Mouse (Mus musculus) CH12.LX (cell line): ENCODE results near the gene Notum. TPM values are rescaled to one million over a fixed set of nuclear protein-coding genes. Genes with fewer than 3 reads are reported as not detected.

Experiments used
- DNase-seq: peaks from one replicate; pipeline ENCODE4 v3.0.0-alpha.2; 2013; ENCODE audit errors: extremely low read depth
- H3K27ac ChIP-seq: 2 replicates; pipeline ENCODE4 v1.5.1; 2012; ENCODE audit warnings: low read depth, mild to moderate bottlenecking, control low read depth, moderate library complexity; ENCODE audit not compliant: insufficient read depth
- H3K27me3 ChIP-seq: replicated peaks from 2 replicates; pipeline ENCODE3; 2012; ENCODE audit warnings: inconsistent platforms
- H3K36me3 ChIP-seq, 2 experiments: replicated peaks in 1 of 2; 2 replicates each; pipeline versions ENCODE3 to v1.6.1; 2012; ENCODE audit warnings: inconsistent platforms in 1 of 2, low read length in 1 of 2, mild to moderate bottlenecking in 1 of 2, mixed read lengths in 1 of 2, moderate library complexity in 1 of 2; ENCODE audit not compliant: control insufficient read depth in 1 of 2, insufficient read depth in 1 of 2
- H3K4me1 ChIP-seq, 2 experiments: 2 replicates each; pipeline ENCODE4 v1.6.1; 2012; ENCODE audit warnings: inconsistent platforms in 1 of 2, moderate library complexity in 1 of 2; ENCODE audit not compliant: insufficient read depth in 2 of 2, control insufficient read depth in 1 of 2
- H3K4me2 ChIP-seq: 2 replicates; pipeline ENCODE4 v1.6.1; 2012; ENCODE audit warnings: low read depth, mild to moderate bottlenecking, control low read depth; ENCODE audit not compliant: poor library complexity, insufficient read depth, severe bottlenecking
- H3K4me3 ChIP-seq, 3 experiments: fragments of 150-350 bp in 1 of 3; sonication (generic) in 1 of 3; replicated peaks in 1 of 3; 2 replicates each; pipeline versions ENCODE3 to v1.5.1; 2011 to 2012; ENCODE audit warnings: low read depth in 2 of 3, low read length in 2 of 3, mild to moderate bottlenecking in 2 of 3, moderate library complexity in 2 of 3, control low read depth in 1 of 3, improper control_type of control experiment in 1 of 3, inconsistent platforms in 1 of 3, mixed read lengths in 1 of 3; ENCODE audit not compliant: poor library complexity in 1 of 3
- H3K79me2 ChIP-seq: replicated peaks from 2 replicates; pipeline ENCODE4 v1.6.1; 2012; ENCODE audit warnings: mild to moderate bottlenecking, moderate library complexity; ENCODE audit not compliant: control insufficient read depth, poor library complexity, insufficient read depth, severe bottlenecking; ENCODE audit errors: extremely low read depth
- H3K9ac ChIP-seq: 2 replicates; pipeline ENCODE4 v1.6.1; 2012; ENCODE audit warnings: low read depth, mild to moderate bottlenecking, control low read depth, moderate library complexity; ENCODE audit not compliant: insufficient read depth
- H3K9me3 ChIP-seq: replicated peaks from 2 replicates; pipeline ENCODE3; 2012; ENCODE audit warnings: low read length, inconsistent platforms, mixed read lengths
- BHLHE40 ChIP-seq: IDR thresholded peaks from 2 replicates; pipeline ENCODE4 v1.6.1; 2011; ENCODE audit warnings: mild to moderate bottlenecking, low read depth, low read length, improper control_type of control experiment
- CHD1 ChIP-seq: IDR thresholded peaks from 2 replicates; pipeline ENCODE4 v1.6.1; 2012; ENCODE audit warnings: low read depth, low read length, improper control_type of control experiment, inconsistent platforms
- CHD2 ChIP-seq: IDR thresholded peaks from 2 replicates; pipeline ENCODE4 v1.6.1; 2011; ENCODE audit warnings: low read length, improper control_type of control experiment
- CTCF ChIP-seq, 2 experiments: IDR thresholded peaks in 1 of 2; conservative IDR thresholded peaks in 1 of 2; 2 replicates each; pipeline ENCODE4 v1.5.1; 2011 to 2012; ENCODE audit warnings: low read depth in 2 of 2, low read length in 2 of 2, improper control_type of control experiment in 1 of 2, inconsistent platforms in 1 of 2, mild to moderate bottlenecking in 1 of 2, moderate library complexity in 1 of 2
- ELF1 ChIP-seq: IDR thresholded peaks from 2 replicates; pipeline ENCODE4 v1.6.1; 2014; ENCODE audit warnings: low read depth, mild to moderate bottlenecking, inconsistent platforms, low read length, improper control_type of control experiment
- GABPA ChIP-seq: IDR thresholded peaks from 2 replicates; pipeline ENCODE4 v1.6.1; 2012; ENCODE audit warnings: low read depth, low read length, improper control_type of control experiment, inconsistent platforms; ENCODE audit not compliant: insufficient replicate concordance
- HCFC1 ChIP-seq: IDR thresholded peaks from 2 replicates; pipeline ENCODE4 v1.6.1; 2012; ENCODE audit warnings: low read depth, mild to moderate bottlenecking, inconsistent platforms, low read length, improper control_type of control experiment
- IRF4 ChIP-seq: IDR thresholded peaks from 2 replicates; pipeline ENCODE4 v1.6.1; 2014; ENCODE audit warnings: low read depth, mild to moderate bottlenecking, inconsistent platforms, low read length, improper control_type of control experiment
- JUN ChIP-seq: IDR thresholded peaks from 2 replicates; pipeline ENCODE4 v1.6.1; 2011; ENCODE audit warnings: low read depth, mild to moderate bottlenecking, low read length, improper control_type of control experiment, moderate library complexity; ENCODE audit not compliant: insufficient read depth
- KAT2A ChIP-seq: IDR thresholded peaks from 2 replicates; pipeline ENCODE4 v1.6.1; 2012; ENCODE audit warnings: low read length, improper control_type of control experiment, inconsistent platforms; ENCODE audit not compliant: insufficient replicate concordance
- MAFK ChIP-seq: IDR thresholded peaks from 2 replicates; pipeline ENCODE4 v1.6.1; 2011; ENCODE audit warnings: low read length, improper control_type of control experiment; ENCODE audit not compliant: insufficient replicate concordance
- MAZ ChIP-seq: IDR thresholded peaks from 2 replicates; pipeline ENCODE4 v1.6.1; 2012; ENCODE audit warnings: low read depth, mild to moderate bottlenecking, inconsistent platforms, low read length, improper control_type of control experiment, moderate library complexity
- MEF2A ChIP-seq: IDR thresholded peaks from 2 replicates; pipeline ENCODE4 v1.6.1; 2014; ENCODE audit warnings: low read depth, mild to moderate bottlenecking, inconsistent platforms, low read length, improper control_type of control experiment, borderline replicate concordance
- MXI1 ChIP-seq: IDR thresholded peaks from 2 replicates; pipeline ENCODE4 v1.6.1; 2011; ENCODE audit warnings: mild to moderate bottlenecking, low read depth, low read length, improper control_type of control experiment
- MYC ChIP-seq: IDR thresholded peaks from 2 replicates; pipeline ENCODE4 v1.6.1; 2011; ENCODE audit warnings: low read depth, mild to moderate bottlenecking, improper control_type of control experiment, low read length
- POLR2A ChIP-seq: IDR thresholded peaks from 2 replicates; pipeline ENCODE4 v1.6.1; 2011; ENCODE audit warnings: low read depth, mild to moderate bottlenecking, improper control_type of control experiment, low read length
- POLR2AphosphoS2 ChIP-seq: IDR thresholded peaks from 2 replicates; pipeline ENCODE4 v1.6.1; 2011; ENCODE audit warnings: low read depth, low read length, improper control_type of control experiment
- RAD21 ChIP-seq: IDR thresholded peaks from 2 replicates; pipeline ENCODE4 v1.6.1; 2011; ENCODE audit warnings: low read depth, mild to moderate bottlenecking, low read length, improper control_type of control experiment, moderate library complexity
- SIN3A ChIP-seq: IDR thresholded peaks from 2 replicates; pipeline ENCODE4 v1.6.1; 2012; ENCODE audit warnings: low read length, improper control_type of control experiment, inconsistent platforms
- SMC3 ChIP-seq: IDR thresholded peaks from 2 replicates; pipeline ENCODE4 v1.6.1; 2011; ENCODE audit warnings: low read depth, low read length, improper control_type of control experiment
- TBP ChIP-seq: conservative IDR thresholded peaks from 2 replicates; pipeline ENCODE4 v1.6.1; 2011; ENCODE audit warnings: low read depth, low read length, improper control_type of control experiment
- UBTF ChIP-seq: IDR thresholded peaks from 2 replicates; pipeline ENCODE4 v1.6.1; 2012; ENCODE audit warnings: low read depth, mild to moderate bottlenecking, inconsistent platforms, low read length, improper control_type of control experiment, moderate library complexity
- USF1 ChIP-seq: IDR thresholded peaks from 2 replicates; pipeline ENCODE4 v1.6.1; 2014; ENCODE audit warnings: low read depth, mild to moderate bottlenecking, inconsistent platforms, low read length, improper control_type of control experiment
- USF2 ChIP-seq: conservative IDR thresholded peaks from 2 replicates; pipeline ENCODE4 v1.6.1; 2011; ENCODE audit warnings: low read depth, low read length, improper control_type of control experiment
- ZC3H11A ChIP-seq: IDR thresholded peaks from 2 replicates; pipeline ENCODE4 v1.6.1; 2012; ENCODE audit warnings: low read depth, mild to moderate bottlenecking, inconsistent platforms, low read length, improper control_type of control experiment
- ZKSCAN1 ChIP-seq: IDR thresholded peaks from 2 replicates; pipeline ENCODE4 v1.6.1; 2012; ENCODE audit warnings: low read depth, inconsistent platforms, low read length, improper control_type of control experiment, borderline replicate concordance
- ZMIZ1 ChIP-seq: IDR thresholded peaks from 2 replicates; pipeline ENCODE4 v1.6.1; 2012; ENCODE audit warnings: low read depth, mild to moderate bottlenecking, inconsistent platforms, low read length, improper control_type of control experiment
- dilution Hi-C: fragments of 300-500 bp; cut with MboI; formaldehyde crosslinking; loops from 2 replicates; pipeline ENCODE4 v1.14.3; 2020; ENCODE audit warnings: low sequenced_read_pairs; ENCODE audit not compliant: extremely low pct_unique_long_range_greater_than_20kb, extremely low pct_ligation_motif_present
- in situ Hi-C: fragments of 300-500 bp; cut with MboI; formaldehyde crosslinking; loops from 3 replicates; pipeline ENCODE4 v1.14.3; 2019; ENCODE audit warnings: low sequenced_read_pairs, low pct_ligation_motif_present, low pct_unique_long_range_greater_than_20kb, mixed read lengths
- polyA plus RNA-seq: library from polyadenylated mRNA; unstranded; fragments of >175 nt; gene quantifications from 2 replicates; pipeline ENCODE4 v1.2.1, GENCODE M21; 2012; ENCODE audit warnings: low read depth; ENCODE audit not compliant: insufficient read length
- total RNA-seq, 2 experiments: library from RNA; depleted of rRNA; stranded (reverse); fragments of 300-350 nt in 1 of 2; fragments of >200 nt in 1 of 2; gene quantifications; 2 replicates each; pipeline ENCODE4 v1.2.3; 2012 to 2014

The Notum gene
- total and polyA plus RNA-seq, 3 experiments, result not detected

- TF ChIP-seq CHD1 (no peak), MEF2A (no peak), JUN (no peak), IRF4 (peak; percentile 57; the same call in 1 of the 2 replicates), SIN3A (peak; percentile 95), UBTF (no peak; the same call in 1 of the 2 replicates), MYC (peak; percentile 96), MAZ (0 out of 2 replicates have a peak, but pooled peaks have one; percentile 8), RAD21 (no peak), CTCF (conservative IDR thresholded peaks at IDR 0.05 in 1 of 2, IDR thresholded peaks at IDR 0.05 in 1 of 2; ENCODE audit: low read depth in 2 of 2, low read length in 2 of 2) (no peak), ZC3H11A (no peak), ZMIZ1 (peak; percentile 81), CHD2 (0 out of 2 replicates have a peak, but pooled peaks have one; percentile 1)
These were observed 12.0 kb upstream of the Notum start, which contains the start of gene Aspscr1 (continued) for GRCm38 (mm10) chr11:120672687-120673593.

DNA sequence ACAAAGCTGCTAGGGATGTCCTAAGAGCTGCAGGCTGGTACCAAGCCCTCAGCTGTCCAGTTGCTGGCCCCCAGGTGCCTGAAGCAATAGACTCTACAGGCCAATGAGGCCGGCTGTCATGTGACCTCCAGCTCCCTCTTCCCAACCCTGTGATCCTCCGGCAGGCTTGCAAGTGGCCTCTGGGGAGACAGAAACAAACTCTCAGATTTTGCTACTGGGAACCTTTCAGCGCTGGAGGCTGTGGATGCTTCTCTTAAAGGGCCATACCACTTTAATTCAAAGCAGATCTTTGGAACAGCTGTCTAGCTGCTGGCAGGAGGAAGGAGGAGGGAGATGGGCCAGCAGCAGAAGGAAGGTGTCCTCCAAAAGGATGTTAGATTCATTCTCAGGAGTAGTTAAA, 5.6 kb upstream of the Notum start:
- no peak overlapping the region for H3K4me2 ChIP-seq
- no peaks in the 10 kb centered on the region for H3K36me3 ChIP-seq
- dilution Hi-C loops (no loop called here), in situ Hi-C loops (no loop called here)
- no peak overlapping the region for H3K4me3 ChIP-seq
- DNase-seq, result no peak
- peaks cover 33% of the 10 kb centered on the region for H3K27me3 ChIP-seq
- H3K79me2 ChIP-seq, result no peaks in the 10 kb centered on the region
- peaks cover 0 to under 1% of the 10 kb centered on the region in 2 experiments; a peak in 1 of 4 replicates for H3K4me1 ChIP-seq
- H3K27ac ChIP-seq, result no peak overlapping the region
- H3K9me3 ChIP-seq, result no peaks in the 10 kb centered on the region
- TF ChIP-seq MEF2A, result no peak
- no peak for TF ChIP-seq GABPA
- no peak for TF ChIP-seq RAD21
- TF ChIP-seq ZKSCAN1, result no peak
- TF ChIP-seq MAZ, result no peak
- no peak for TF ChIP-seq ELF1
- no peak for TF ChIP-seq MAFK
- no peak for TF ChIP-seq USF1
- TF ChIP-seq IRF4, result no peak
- TF ChIP-seq CHD1, result no peak
- TF ChIP-seq HCFC1, result no peak
- TF ChIP-seq SMC3, result no peak
- TF ChIP-seq POLR2A, result no peak
- no peak for TF ChIP-seq USF2
- TF ChIP-seq POLR2AphosphoS2, result no peak
- TF ChIP-seq TBP, result no peak
- no peak for TF ChIP-seq BHLHE40
- no peak for TF ChIP-seq MXI1
- TF ChIP-seq KAT2A, result no peak
- H3K9ac ChIP-seq, result no peak overlapping the region
